Mouse (Mus musculus) activated CD4-positive, CD25-positive, alpha-beta regulatory T cell (primary cell): ENCODE results near the gene Plekhf1. TPM values are rescaled to one million over a fixed set of nuclear protein-coding genes. Genes with fewer than 3 reads are reported as not detected.

ENCODE experiments used
- polyA plus RNA-seq, 2 experiments: library from polyadenylated mRNA; unstranded; fragments of 100-300 nt; shearing (Covaris generic); gene quantifications; one replicate each; pipeline ENCODE4 v1.2.1; 2017

Plekhf1 gene
- polyA plus RNA-seq = under 1 TPM; 0.57 to 0.73 TPM

GRCm38 (mm10) chr7:38227900-38228298 is at the start of gene Plekhf1:
Plekhf1 (minus strand) TSS chr7:38228016.

GRCm38 (mm10) chr7:38270703-38271510 is 43.1 kb upstream of the Plekhf1 start, which contains the start of gene Pop4:
Pop4 (minus strand) TSS chr7:38271423.

DNA sequence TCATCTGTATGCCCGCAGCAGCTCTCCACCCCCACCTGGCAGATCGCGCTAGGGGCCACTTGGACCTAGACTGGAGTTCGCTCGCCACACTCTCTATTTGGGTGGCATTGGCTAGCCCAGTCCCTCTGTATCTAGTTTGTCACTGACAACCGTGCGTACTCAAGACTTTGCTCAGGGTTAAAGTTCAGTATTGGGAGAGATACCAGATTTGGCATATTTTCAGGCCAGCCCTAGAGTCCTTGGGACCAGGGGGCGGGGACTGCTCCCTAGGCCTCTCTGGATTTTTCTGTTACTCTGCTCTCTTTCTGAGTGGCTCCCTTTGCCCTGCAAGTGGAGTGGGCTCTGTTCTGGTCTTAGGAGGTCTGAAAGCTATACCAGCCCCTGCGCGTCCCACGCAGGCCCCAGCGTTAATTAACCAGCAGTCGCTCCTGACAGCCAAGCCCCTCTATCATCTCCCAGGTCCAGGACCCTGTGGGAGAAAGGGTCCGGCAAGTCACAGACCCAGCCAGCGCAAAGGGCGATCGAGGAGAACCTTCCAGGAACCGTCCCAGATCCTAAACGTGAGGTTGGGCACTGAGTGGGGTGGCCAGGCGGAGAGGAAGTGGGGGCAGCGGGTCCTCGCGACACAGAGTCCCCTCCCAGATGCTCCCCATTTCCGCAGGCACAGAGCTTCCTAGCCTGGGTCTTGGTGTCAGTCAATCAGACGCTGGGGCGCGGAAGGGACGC is 44.7 kb downstream of the Plekhf1 start, which contains the start of gene 1600014C10Rik:
1600014C10Rik (plus strand) TSS at position 256 of the 726 bp plus-strand sequence.

Other genes starting within 250 kb of the Plekhf1 start
- 10 to 100 TPM; 63.1 to 72.5 TPM for gene Uri1, start 204.5 kb downstream of the Plekhf1 start, polyA plus RNA-seq
- 10 to 100 TPM; 15.2 to 21.9 TPM for gene Ccne1, start 120.5 kb downstream of the Plekhf1 start, polyA plus RNA-seq
- 100 to 1,000 TPM; 112 to 129 TPM for gene 1600014C10Rik, start 44.8 kb downstream of the Plekhf1 start, polyA plus RNA-seq
- gene Pop4, start 43.4 kb upstream of the Plekhf1 start, polyA plus RNA-seq = 10 to 100 TPM; 30.4 to 34.7 TPM